In the genomic region with DNA sequence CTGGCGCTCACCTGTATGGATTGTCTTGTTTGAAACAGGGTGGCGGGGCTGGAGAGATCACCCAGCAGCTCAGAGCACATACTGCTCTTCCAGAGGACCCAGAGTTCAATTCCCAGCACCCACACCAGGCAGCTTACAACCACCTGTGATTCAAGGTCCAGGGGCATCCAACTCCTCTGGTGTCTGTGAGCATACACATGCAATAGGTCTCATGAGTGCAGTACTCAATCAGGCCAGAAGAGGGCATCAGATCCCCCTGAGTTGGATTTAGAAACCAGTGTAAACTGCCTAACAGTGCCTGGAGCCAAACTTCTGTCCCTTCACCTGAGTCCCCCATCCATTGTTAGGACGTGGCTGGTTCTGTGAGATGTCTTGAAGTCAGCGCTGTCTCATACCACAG, we compare ENCODE assay signal across 8 mouse cellular contexts. TPM values are rescaled to one million over a fixed set of nuclear protein-coding genes. Genes with fewer than 3 reads are reported as not detected.
DNase-seq lines count a peak whose midpoint lies in the region; ATAC-seq and TF ChIP-seq lines count a peak whose summit lies in the region.

No protein-coding gene starts in this region.

- peak; percentile 91 for DNase-seq in heart, adult 11 months
- no peak for DNase-seq in heart, adult 8-10 months (ENCODE audit: low spot score)
- peak; percentile 55 for DNase-seq in ovary, postnatal 14 days (ENCODE audit: low spot score)
- no peak for DNase-seq in ovary, adult 18-20 months (ENCODE audit: low spot score)
- peak; percentile 74 for DNase-seq in left cerebral cortex, postnatal 4 days
- peak; percentile 46 for DNase-seq in spleen, adult 12 weeks (ENCODE audit: low spot score)

- no peak overlapping the region for H3K27ac ChIP-seq in bone marrow macrophage, adult 2 months (ENCODE audit: insufficient read depth, low read depth, low read length)

- H3K4me3 ChIP-seq in bone marrow macrophage, adult 2 months (ENCODE audit: insufficient read depth, low read length): no peak overlapping the region

- TF ChIP-seq POLR2A in bone marrow macrophage, adult 2 months (IDR thresholded peaks at IDR 0.05; ENCODE audit: borderline replicate concordance, low read depth, low read length): no peak

- peaks cover 5% of the 10 kb centered on the region for H3K4me1 ChIP-seq in bone marrow macrophage, adult 2 months (ENCODE audit: control insufficient read depth, insufficient read depth, low read length)

- 0 out of 2 replicates have a peak, but pooled peaks have one; percentile 25 for TF ChIP-seq CTCF in bone marrow macrophage, adult 2 months (IDR thresholded peaks at IDR 0.05; ENCODE audit: low read depth, low read length)

- ATAC-seq in erythroid progenitor cell, adult 5-6 weeks (replicated peaks; ENCODE audit: low FRiP score, poor library complexity, severe bottlenecking): no peak; the same call in 1 of the 2 replicates

- intact Hi-C loops in left cerebral cortex, postnatal 4 days (cut with DNase I): no loop called here

RNA-seq across cellular contexts. Expression of a gene that starts 7.2 kb away (rescaled TPM):
- total RNA-seq in heart, adult 8-10 months (2022): under 1 TPM in 1 of 4 experiments, not detected in 3; 0.20 TPM
- polyA plus RNA-seq in bone marrow macrophage, adult 2 months (2012; ENCODE audit: insufficient read depth, insufficient read length, missing spikeins): 0.68 and 0.72 TPM in 2 replicates
- total RNA-seq in left cerebral cortex, postnatal 4 days (2021): 1 to 10 TPM; 7.3 to 8.5 TPM
- total RNA-seq in erythroid progenitor cell, adult 5-6 weeks (2015; ENCODE audit: low replicate concordance): not detected in 2 replicates
- total RNA-seq in erythroid progenitor cell, adult 5-6 weeks (2017; ENCODE audit: low replicate concordance): 0.13 and 1.9 TPM in 2 replicates

RNA-seq across cellular contexts. Expression of a gene that starts 7.3 kb away (rescaled TPM):
- total RNA-seq in heart, adult 8-10 months (2022): 10 to 100 TPM; 60.3 to 72.2 (median 64.4) TPM
- 5.2 and 5.8 TPM in 2 replicates for polyA plus RNA-seq in bone marrow macrophage, adult 2 months (2012; ENCODE audit: insufficient read depth, insufficient read length, missing spikeins)
- 100 to 1,000 TPM; 217 to 222 TPM for total RNA-seq in left cerebral cortex, postnatal 4 days (2021)
- total RNA-seq in erythroid progenitor cell, adult 5-6 weeks (2015; ENCODE audit: low replicate concordance): 0.84 and 1.1 TPM in 2 replicates
- total RNA-seq in erythroid progenitor cell, adult 5-6 weeks (2017; ENCODE audit: low replicate concordance): 0.26 TPM in 1 of 2 replicates, not detected in the other

RNA-seq across cellular contexts. Expression of a gene that starts 32.1 kb away (rescaled TPM):
- total RNA-seq in heart, adult 8-10 months (2022): 100 to 1,000 TPM; 108 to 126 (median 114) TPM
- 58.3 and 65.2 TPM in 2 replicates for polyA plus RNA-seq in bone marrow macrophage, adult 2 months (2012; ENCODE audit: insufficient read depth, insufficient read length, missing spikeins)
- 100 to 1,000 TPM in 1 of 2 experiments, 10 to 100 TPM in 1; 86.9 to 104 TPM for total RNA-seq in left cerebral cortex, postnatal 4 days (2021)
- total RNA-seq in erythroid progenitor cell, adult 5-6 weeks (2015; ENCODE audit: low replicate concordance): 4.2 and 8.6 TPM in 2 replicates
- 5.6 and 17.9 TPM in 2 replicates for total RNA-seq in erythroid progenitor cell, adult 5-6 weeks (2017; ENCODE audit: low replicate concordance)

Comparison
In these comparisons a context has a peak if more than half of its experiments do, and no peak if none do; other contexts are left out.
1. DNase-seq: peak in heart, adult 11 months (single experiment), ovary, postnatal 14 days (single experiment), left cerebral cortex, postnatal 4 days (single experiment) and spleen, adult 12 weeks (single experiment); none in heart, adult 8-10 months (single experiment) and ovary, adult 18-20 months (single experiment).
2. RNA of a gene that starts 7.3 kb away (total RNA-seq): 217 to 222 TPM in left cerebral cortex, postnatal 4 days and 60.3 to 72.2 TPM in heart, adult 8-10 months; 0.26 to 1.1 TPM in erythroid progenitor cell, adult 5-6 weeks; every median in the first group is over 10 times any median in the second.
3. RNA of a gene that starts 32.1 kb away (total RNA-seq): 108 to 126 TPM in heart, adult 8-10 months and 86.9 to 104 TPM in left cerebral cortex, postnatal 4 days; 4.2 to 17.9 TPM in erythroid progenitor cell, adult 5-6 weeks; every median in the first group is over 4 times any median in the second.